Mouse (Mus musculus) heart, adult 2 months (tissue): ENCODE results near the gene Slc37a2.

ENCODE experiments used
- CTCF ChIP-seq: fragments of 200-600 bp; IDR thresholded peaks from 2 replicates; pipeline ENCODE4 v1.8.1; 2022; ENCODE audit warnings: antibody characterized with exemption, mild to moderate bottlenecking, moderate library complexity
- EP300 ChIP-seq: fragments of 200-500 bp; IDR thresholded peaks from 2 replicates; pipeline ENCODE4 v1.6.1; 2011; ENCODE audit warnings: low read depth, low read length, control low read depth; ENCODE audit not compliant: insufficient read depth
- POLR2A ChIP-seq: fragments of 200-500 bp; IDR thresholded peaks from 2 replicates; pipeline ENCODE4 v1.6.1; 2011; ENCODE audit warnings: mild to moderate bottlenecking, low read depth, low read length, control low read depth; ENCODE audit not compliant: insufficient read depth

DNA sequence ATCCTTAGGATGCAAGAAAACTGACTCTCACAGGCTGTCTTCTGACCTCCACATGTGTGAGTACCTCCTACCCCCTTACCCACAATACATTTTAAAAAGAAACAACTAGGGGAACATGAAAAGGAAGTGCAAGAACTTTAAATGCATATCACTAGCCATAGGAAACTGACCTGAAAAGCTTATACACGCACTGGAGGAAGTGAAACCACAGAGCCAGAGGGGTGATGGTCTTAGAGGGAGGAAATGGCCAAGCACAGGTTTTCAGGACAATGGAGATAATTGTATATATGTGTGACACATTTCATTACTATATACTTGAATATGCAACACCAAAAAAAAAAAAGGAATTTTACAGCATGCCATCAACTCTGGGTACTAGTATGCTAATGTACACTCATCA is 46.2 kb upstream of the Slc37a2 start:
- TF ChIP-seq EP300 (no peak), POLR2A (no peak), CTCF (no peak)
